Mouse (Mus musculus) gastrocnemius, postnatal 25 days (tissue): ENCODE data around the gene Rpl7a. TPM values are rescaled to one million over a fixed set of nuclear protein-coding genes. Genes with fewer than 3 reads are reported as not detected.

Source experiments
- DNase-seq: peaks from one replicate; pipeline ENCODE4 v3.0.0; 2022
- total RNA-seq, 2 experiments: library from RNA; stranded (reverse); gene quantifications; 1 replicate in 1 of 2; 2 replicates in 1 of 2; pipeline ENCODE4 v1.2.3; 2021

The Rpl7a gene
- total RNA-seq, 2 experiments from 2014 or later: 236 to 242 TPM

GRCm38 (mm10) chr2:26954735-26955395 lies 44.3 kb downstream of the Rpl7a start:
- DNase-seq: no peak

GRCm38 (mm10) chr2:26956811-26957487 lies 46.4 kb downstream of the Rpl7a start:
- no peak for DNase-seq

GRCm38 (mm10) chr2:26957488-26957859 lies 46.9 kb downstream of the Rpl7a start:
- DNase-seq: no peak

- DNase-seq: no peak
Observed at GRCm38 (mm10) chr2:26960756-26961155, 50.2 kb downstream of the Rpl7a start.

Other genes with a start within 250 kb of the Rpl7a start
- gene Lcn4, start 239.5 kb upstream of the Rpl7a start, total RNA-seq: not detected
- gene Abo, start 45.8 kb upstream of the Rpl7a start, total RNA-seq: not detected
- gene Surf6, start 7.9 kb upstream of the Rpl7a start, total RNA-seq: 10 to 100 TPM; 10.3 to 12.0 TPM
- gene Med22, start 87 bp upstream of the Rpl7a start, total RNA-seq: 10 to 100 TPM; 16.2 to 17.6 TPM
- gene Surf2, start 5.6 kb downstream of the Rpl7a start, total RNA-seq: 10 to 100 TPM; 10.9 to 12.5 TPM
- gene Surf1, start 5.8 kb downstream of the Rpl7a start, total RNA-seq: 10 to 100 TPM; 27.4 to 33.1 TPM
- 10 to 100 TPM; 72.8 to 87.1 TPM for gene Surf4, start 23.2 kb downstream of the Rpl7a start, total RNA-seq
- gene Stkld1, start 23.3 kb downstream of the Rpl7a start, total RNA-seq: not detected
- 10 to 100 TPM; 14.2 to 16.3 TPM for gene Rexo4, start 53.6 kb downstream of the Rpl7a start, total RNA-seq
- gene Adamts13, start 62.7 kb downstream of the Rpl7a start, total RNA-seq: not detected
- gene Cacfd1, start 99.2 kb downstream of the Rpl7a start, total RNA-seq: 10 to 100 TPM; 27.9 to 30.2 TPM
- gene Slc2a6, start 117.2 kb downstream of the Rpl7a start, total RNA-seq: under 1 TPM; 0.10 to 0.16 TPM
- 10 to 100 TPM in 1 of 2 experiments, 1 to 10 TPM in 1; 4.8 to 14.4 TPM for gene Mymk, start 161.4 kb downstream of the Rpl7a start, total RNA-seq
- gene Adamtsl2, start 168.6 kb downstream of the Rpl7a start, total RNA-seq: 1 to 10 TPM; 8.2 to 8.7 TPM
- gene Fam163b, start 231.7 kb downstream of the Rpl7a start, total RNA-seq: not detected